Mouse (Mus musculus) kidney, adult 2 months (tissue): ENCODE results near the gene Ogfrl1. TPM values are rescaled to one million over a fixed set of nuclear protein-coding genes. Genes with fewer than 3 reads are reported as not detected.
A peak's percentile ranks its signal among the peaks of the same experiment; 100 is the strongest.
"Not testable (repeated sequence)": the region's sequence is repeated elsewhere in the genome, so short reads cannot be mapped to it uniquely, and the experiment has no call there.

Experiments
- DNase-seq: peaks from one replicate; pipeline ENCODE4 v3.0.0; 2021
- H3K27ac ChIP-seq: fragments of 200-500 bp; 2 replicates; pipeline ENCODE4 v1.5.1; 2012; ENCODE audit warnings: low read depth, low read length, control low read depth, inconsistent platforms; ENCODE audit not compliant: insufficient read depth
- H3K27me3 ChIP-seq: fragments of 200-500 bp; replicated peaks from 2 replicates; pipeline ENCODE4 v1.6.1; 2012; ENCODE audit warnings: mild to moderate bottlenecking, moderate library complexity, low read length, inconsistent platforms; ENCODE audit not compliant: control insufficient read depth, insufficient read depth
- H3K36me3 ChIP-seq: fragments of 200-500 bp; 2 replicates; pipeline ENCODE4 v1.6.1; 2012; ENCODE audit warnings: mild to moderate bottlenecking, moderate library complexity, low read length, inconsistent platforms; ENCODE audit not compliant: control insufficient read depth, insufficient read depth
- H3K4me1 ChIP-seq: fragments of 200-500 bp; 2 replicates; pipeline ENCODE4 v1.6.1; 2011; ENCODE audit warnings: low read length; ENCODE audit not compliant: control insufficient read depth, insufficient read depth
- H3K4me3 ChIP-seq: fragments of 200-500 bp; 2 replicates; pipeline ENCODE4 v1.5.1; 2011; ENCODE audit warnings: mild to moderate bottlenecking, low read depth, low read length, control low read depth; ENCODE audit not compliant: insufficient read depth
- CTCF ChIP-seq: fragments of 200-500 bp; conservative IDR thresholded peaks from 2 replicates; pipeline ENCODE4 v1.5.1; 2011; ENCODE audit warnings: low read depth, mild to moderate bottlenecking, control low read depth, low read length, moderate library complexity, mixed read lengths; ENCODE audit not compliant: insufficient read depth, insufficient read length
- POLR2A ChIP-seq: fragments of 200-500 bp; IDR thresholded peaks from one replicate; pipeline ENCODE4 v1.6.1; 2011; ENCODE audit warnings: low read depth, low read length, control low read depth
- WGBS: fragments of 180-500 bp; shearing (Covaris S2); methylation state at CpG from one replicate; pipeline ENCODE4 v1.1.7; 2018; 5-methylcytosine and 5-hydroxymethylcytosine counted together
- polyA plus RNA-seq: library from polyadenylated mRNA; depleted of rRNA; stranded (reverse); fragments of >200 nt; gene quantifications from 2 replicates; pipeline ENCODE4 v1.2.3, GENCODE M21; 2012

Ogfrl1 gene
- polyA plus RNA-seq, 1 experiment: 5.0 TPM

DNA sequence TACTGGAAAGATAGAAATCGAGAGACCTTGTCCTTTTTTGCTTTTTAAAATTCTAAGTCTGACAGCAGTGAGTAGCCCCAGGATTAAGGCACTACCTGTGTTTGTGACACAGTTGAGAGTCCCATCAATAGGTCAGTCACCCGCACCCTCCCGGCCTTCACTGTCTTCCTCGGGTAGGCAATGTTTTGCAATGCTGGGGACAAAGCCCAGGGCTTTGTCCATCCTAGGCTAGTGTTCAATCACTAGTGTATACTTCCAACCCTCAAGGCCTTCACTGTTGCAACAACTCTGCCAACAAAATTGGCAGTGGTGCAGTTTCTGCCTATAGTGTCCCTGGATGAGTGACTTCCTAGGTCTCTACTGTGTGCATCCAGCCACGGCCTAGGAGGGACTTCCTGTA lies 14.0 kb upstream of the Ogfrl1 start:
- no peak for TF ChIP-seq POLR2A
- TF ChIP-seq CTCF: no peak
- Histone ChIP-seq H3K4me3 (no peak overlapping the region), H3K27me3 (no peaks in the 10 kb centered on the region), H3K4me1 (no peaks in the 10 kb centered on the region), H3K36me3 (no peaks in the 10 kb centered on the region), H3K27ac (no peak overlapping the region)
- 88% methylated on average over 5 of the region's 5 CpGs for WGBS
- no peak for DNase-seq

DNA sequence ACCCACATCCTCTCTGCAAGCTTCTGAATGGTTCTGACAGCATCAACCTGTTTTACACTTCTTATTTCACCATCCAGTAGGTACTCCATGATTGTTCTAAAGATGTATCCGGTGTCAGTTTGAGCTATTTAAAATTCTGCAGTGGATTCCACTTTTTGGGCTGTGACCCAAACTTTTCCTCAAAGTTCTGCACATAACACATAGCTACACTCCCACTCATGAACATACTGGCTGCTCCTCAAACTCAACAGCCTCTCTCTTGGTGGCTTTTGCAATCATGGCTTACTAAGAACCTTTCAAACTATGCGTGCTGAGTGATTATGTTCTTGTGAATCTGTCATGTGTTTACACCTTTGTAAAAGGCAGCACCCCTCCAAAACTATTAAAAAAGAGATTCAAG lies 12.4 kb upstream of the Ogfrl1 start:
- Histone ChIP-seq H3K4me3 (no peak overlapping the region), H3K27ac (no peak overlapping the region), H3K4me1 (no peaks in the 10 kb centered on the region), H3K36me3 (no peaks in the 10 kb centered on the region), H3K27me3 (no peaks in the 10 kb centered on the region)
- DNase-seq: no peak
- 83% methylated on average over 2 of the region's 2 CpGs for WGBS
- no peak for TF ChIP-seq CTCF
- no peak for TF ChIP-seq POLR2A

DNA sequence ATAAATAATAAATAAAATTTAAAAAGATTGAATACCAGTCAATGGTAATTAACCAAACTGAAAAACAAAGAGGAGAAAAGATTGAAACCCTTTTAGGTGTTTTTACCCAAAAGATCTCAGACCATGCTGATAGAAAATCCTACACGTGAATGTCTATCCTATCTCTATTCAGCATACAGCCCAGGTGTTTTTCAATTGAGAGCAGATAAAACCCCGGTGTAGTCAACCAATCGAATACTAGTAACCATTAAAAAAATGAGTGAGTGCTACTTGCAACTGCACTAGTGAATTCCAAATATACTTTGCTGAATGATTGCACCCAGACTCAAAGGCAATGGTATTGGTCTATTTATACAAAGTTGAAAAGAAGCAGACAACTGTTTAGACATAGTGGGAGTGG lies 4.8 kb upstream of the Ogfrl1 start:
- TF ChIP-seq CTCF (no peak), POLR2A (no peak)
- Histone ChIP-seq H3K4me3 (no peak overlapping the region), H3K27ac (no peak overlapping the region), H3K27me3 (no peaks in the 10 kb centered on the region), H3K4me1 (no peaks in the 10 kb centered on the region), H3K36me3 (no peaks in the 10 kb centered on the region)
- WGBS: 95% methylated on average over 3 of the region's 3 CpGs
- DNase-seq: no peak

DNA sequence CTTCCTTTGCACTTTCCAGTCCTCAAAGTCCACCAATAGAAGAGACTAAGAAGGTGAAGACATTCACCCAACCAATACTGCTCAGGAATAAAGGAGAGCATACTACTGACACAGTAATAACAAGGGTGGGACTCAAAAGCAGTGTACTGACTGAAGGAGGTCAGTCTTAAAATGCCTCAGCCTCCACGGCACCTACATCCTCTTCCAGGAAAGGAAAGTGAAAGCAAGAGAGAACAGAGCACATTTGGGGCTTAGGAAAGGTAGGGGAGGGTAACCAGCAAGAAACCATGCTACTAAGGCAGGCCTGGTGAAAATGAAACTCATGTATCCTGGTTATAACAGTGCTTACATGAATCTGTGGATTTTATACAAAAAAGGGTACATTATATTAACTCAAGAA lies 2.0 kb upstream of the Ogfrl1 start:
- Histone ChIP-seq H3K27ac (no peak overlapping the region), H3K27me3 (no peaks in the 10 kb centered on the region), H3K36me3 (no peaks in the 10 kb centered on the region), H3K4me3 (no peak overlapping the region), H3K4me1 (no peaks in the 10 kb centered on the region)
- no peak for TF ChIP-seq CTCF
- no peak for TF ChIP-seq POLR2A
- no peak for DNase-seq
- 50% methylated on average over 1 of the region's 1 CpGs for WGBS

DNA sequence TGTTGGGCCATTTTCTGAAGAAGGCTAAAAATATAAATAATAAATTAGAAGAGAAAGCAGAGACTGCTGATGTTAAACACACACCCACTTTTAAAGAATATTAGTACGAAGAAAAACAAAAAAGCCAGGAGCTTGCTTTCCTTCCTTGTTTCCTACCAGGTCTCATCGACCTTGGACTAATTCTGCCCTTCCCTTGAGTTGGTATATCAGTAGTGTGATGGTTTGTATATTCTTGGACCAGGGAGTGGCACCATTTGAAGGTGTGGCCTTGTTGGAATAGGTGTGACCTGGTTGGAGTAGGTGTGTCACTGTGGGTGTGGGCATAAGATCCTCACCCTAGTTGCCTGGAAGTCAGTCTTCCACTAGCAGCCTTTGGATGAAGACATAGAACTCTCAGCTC lies 3.2 kb downstream of the Ogfrl1 start:
- H3K27me3 ChIP-seq, H3K36me3 ChIP-seq, H3K4me3 ChIP-seq, H3K27ac ChIP-seq, H3K4me1 ChIP-seq, DNase-seq: not testable (repeated sequence)
- WGBS: 77% methylated on average over 2 of the region's 2 CpGs

DNA sequence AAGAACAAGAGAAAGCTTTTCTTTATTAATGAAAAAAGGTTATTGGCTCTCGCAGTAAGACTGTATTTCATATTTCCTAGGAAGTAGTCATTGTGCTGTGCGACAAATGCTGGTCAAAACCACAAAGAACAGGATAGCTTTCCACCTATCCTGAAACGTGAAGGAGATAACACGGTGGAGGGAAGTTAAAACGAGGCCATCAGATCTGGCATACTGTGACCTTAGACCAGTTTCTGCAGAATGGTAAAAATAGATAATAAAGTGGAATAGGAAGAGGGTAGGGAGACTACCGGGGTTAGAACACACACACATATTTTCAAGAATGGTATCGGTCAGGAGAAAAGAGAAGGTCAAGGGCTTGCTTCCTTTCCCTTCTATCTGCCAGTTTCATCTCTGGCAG lies 5.8 kb downstream of the Ogfrl1 start:
- TF ChIP-seq POLR2A (no peak), CTCF (no peak)
- Histone ChIP-seq H3K4me1 (no peaks in the 10 kb centered on the region), H3K4me3 (no peak overlapping the region), H3K36me3 (no peaks in the 10 kb centered on the region), H3K27me3 (no peaks in the 10 kb centered on the region), H3K27ac (no peak overlapping the region)
- no peak for DNase-seq
- WGBS: 79% methylated on average over 7 of the region's 7 CpGs

DNA sequence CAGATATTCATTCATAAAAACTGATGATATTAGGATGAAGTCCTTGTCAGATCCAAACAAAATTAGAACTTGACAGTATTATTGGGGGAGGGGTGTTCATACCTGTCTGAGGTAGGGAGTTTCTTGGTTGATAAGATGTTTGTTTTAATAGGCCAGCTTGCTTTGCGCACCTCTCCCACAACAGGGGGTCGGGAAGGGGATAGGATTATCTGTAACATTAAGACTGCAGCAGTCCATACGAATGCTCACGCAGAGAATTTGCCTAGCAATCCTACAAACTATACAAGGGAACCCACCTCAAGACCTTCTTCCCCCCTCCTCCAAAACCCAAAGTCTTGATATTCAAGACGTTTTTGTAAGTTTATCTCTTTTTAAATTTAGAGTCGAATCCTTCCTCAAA lies 13.2 kb downstream of the Ogfrl1 start:
- Histone ChIP-seq H3K27me3 (no peaks in the 10 kb centered on the region), H3K27ac (no peak overlapping the region), H3K4me3 (no peak overlapping the region), H3K4me1 (no peaks in the 10 kb centered on the region), H3K36me3 (no peaks in the 10 kb centered on the region)
- 94% methylated on average over 6 of the region's 6 CpGs for WGBS
- no peak for DNase-seq
- TF ChIP-seq POLR2A (no peak), CTCF (no peak)

DNA sequence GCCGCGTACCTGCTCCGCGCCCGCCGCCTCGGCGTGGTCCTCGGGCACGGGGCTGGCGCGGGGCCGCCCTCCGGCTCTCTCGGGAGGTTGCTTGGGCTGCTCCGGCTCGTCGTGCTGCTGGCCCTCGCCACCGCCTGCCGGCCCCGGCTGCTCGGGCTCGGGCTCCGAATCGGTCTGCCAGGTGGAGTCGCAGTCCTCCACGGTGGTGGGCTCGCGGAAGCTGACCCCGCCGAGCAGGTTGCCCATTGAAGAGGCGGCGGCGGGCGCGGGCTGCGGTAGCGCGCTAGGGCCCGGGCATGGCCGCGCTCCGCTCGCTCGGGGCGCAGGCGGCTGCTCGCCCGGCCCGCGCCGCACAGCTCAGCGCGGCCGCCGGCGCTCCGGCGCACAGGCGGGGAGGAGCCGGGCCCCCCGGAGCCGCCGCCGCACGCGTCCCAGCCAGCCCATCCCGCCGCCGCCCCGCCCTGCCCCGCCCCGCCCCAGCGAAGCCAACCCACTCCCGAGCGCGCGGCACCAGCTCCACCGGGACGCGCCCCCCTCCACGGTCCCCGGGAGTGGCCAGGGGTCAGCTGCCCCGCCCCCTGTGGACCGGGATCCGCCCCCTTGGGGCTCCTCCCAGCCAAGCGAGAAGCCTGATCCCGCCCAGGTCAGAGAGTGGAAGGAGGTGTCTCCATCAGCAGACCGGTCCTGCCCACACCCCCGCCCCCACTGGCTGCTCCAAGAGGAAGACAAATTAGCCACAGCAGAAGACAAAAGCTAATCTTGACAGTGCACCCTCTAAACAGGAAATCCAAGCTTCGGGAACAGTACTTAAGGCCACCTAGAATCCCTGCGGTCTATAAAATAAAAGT lies 14.5 kb downstream of the Ogfrl1 start:
- Histone ChIP-seq H3K36me3 (no peaks in the 10 kb centered on the region), H3K4me1 (no peaks in the 10 kb centered on the region), H3K27ac (peak overlapping the region; percentile 61; the same call in 1 of the 2 replicates), H3K27me3 (no peaks in the 10 kb centered on the region), H3K4me3 (peak overlapping the region; percentile 67)
- peak; percentile 99 for DNase-seq
- WGBS: under 1% methylated on average over 89 of the region's 93 CpGs
- TF ChIP-seq POLR2A (no peak), CTCF (no peak)
